Mouse (Mus musculus) G1E (cell line): ENCODE measurements around the gene Casp3.

Source experiments
- CTCF ChIP-seq: IDR thresholded peaks from 2 replicates; pipeline ENCODE4 v1.5.1; 2012; ENCODE audit warnings: low read depth, low read length, inconsistent platforms, mixed read lengths
- GATA1 ChIP-seq: IDR thresholded peaks from 2 replicates; pipeline ENCODE4 v1.6.1; 2012; ENCODE audit warnings: borderline replicate concordance, low read length, inconsistent platforms, mixed read lengths
- TAL1 ChIP-seq: conservative IDR thresholded peaks from 2 replicates; pipeline ENCODE4 v1.6.1; 2012; ENCODE audit warnings: low read depth, low read length, inconsistent platforms, mixed read lengths

GRCm38 (mm10) chr8:46597411-46597810 lies 19.7 kb upstream of the Casp3 start:
- TF ChIP-seq CTCF (no peak), GATA1 (no peak), TAL1 (no peak)
